Mouse (Mus musculus) gastrocnemius, postnatal 36 days (tissue): ENCODE measurements around the gene Fam71e1. TPM values are rescaled to one million over a fixed set of nuclear protein-coding genes. Genes with fewer than 3 reads are reported as not detected.

Source experiments
- microRNA-seq, 2 experiments: library from miRNA; unstranded; fragments of <30 nt; microRNA quantifications; one replicate each; pipeline ENCODE4 v1.2.0; 2021
- total RNA-seq, 2 experiments: library from RNA; stranded (reverse); gene quantifications; 2 replicates each; pipeline ENCODE4 v1.2.3; 2021

The Fam71e1 gene
- total RNA-seq, 2 experiments from 2014 or later, result 3.9 to 4.4 TPM

Small RNA genes lying within 50 kb of the gene (microRNA-seq; reads per million reads assigned to microRNA genes)
- gene Mir7052 (1.5 to 2.1 reads per million in 2 experiments), gene Mir7053 (0 reads per million in 2 experiments)

Other genes with a start within 250 kb of the Fam71e1 start
- under 1 TPM; 0.23 to 0.30 TPM for gene 1700028J19Rik, start 249.9 kb upstream of the Fam71e1 start, total RNA-seq
- 1 to 10 TPM; 6.3 to 8.2 TPM for gene 2410002F23Rik, start 249.9 kb upstream of the Fam71e1 start, total RNA-seq
- not detected for gene Acp4, start 239.2 kb upstream of the Fam71e1 start, total RNA-seq
- not detected for gene Gm15517, start 235.1 kb upstream of the Fam71e1 start, total RNA-seq
- gene Clec11a, start 189.7 kb upstream of the Fam71e1 start, total RNA-seq, result 1 to 10 TPM; 1.6 to 2.2 TPM
- gene Shank1, start 186.3 kb upstream of the Fam71e1 start, total RNA-seq, result under 1 TPM; 0.27 to 0.28 TPM
- gene Syt3, start 112.5 kb upstream of the Fam71e1 start, total RNA-seq, result 1 to 10 TPM; 1.6 to 2.1 TPM
- gene 1700008O03Rik, start 110.8 kb upstream of the Fam71e1 start, total RNA-seq, result not detected
- gene Lrrc4b, start 67.6 kb upstream of the Fam71e1 start, total RNA-seq, result under 1 TPM in 1 of 2 experiments, not detected in 1; 0.20 TPM
- not detected for gene Aspdh, start 31.2 kb upstream of the Fam71e1 start, total RNA-seq
- 10 to 100 TPM; 48.7 to 49.2 TPM for gene Josd2, start 28.6 kb upstream of the Fam71e1 start, total RNA-seq
- gene Emc10, start 52 bp upstream of the Fam71e1 start, total RNA-seq, result 10 to 100 TPM; 42.4 to 43.5 TPM
- 1,000 to 10,000 TPM; 4,354 to 5,208 TPM for gene Mybpc2, start 28.1 kb downstream of the Fam71e1 start, total RNA-seq
- not detected for gene Spib, start 35.5 kb downstream of the Fam71e1 start, total RNA-seq
- gene Pold1, start 52.3 kb downstream of the Fam71e1 start, total RNA-seq, result 1 to 10 TPM; 5.6 to 6.7 TPM
- 10 to 100 TPM; 28.9 to 31.1 TPM for gene Nr1h2, start 57.4 kb downstream of the Fam71e1 start, total RNA-seq
- under 1 TPM; 0.30 to 0.54 TPM for gene Napsa, start 75.8 kb downstream of the Fam71e1 start, total RNA-seq
- 1 to 10 TPM; 5.3 to 5.7 TPM for gene Kcnc3, start 94.1 kb downstream of the Fam71e1 start, total RNA-seq
- gene Myh14, start 174.3 kb downstream of the Fam71e1 start, total RNA-seq, result 10 to 100 TPM; 22.5 to 29.7 TPM
- not detected for gene Izumo2, start 212.2 kb downstream of the Fam71e1 start, total RNA-seq